Mouse (Mus musculus): ENCODE results near the gene Ccdc27.

The Ccdc27 gene

GRCm38 (mm10) chr4:154024729-154025521 is 17.6 kb downstream of the Ccdc27 start:
- DNase-seq, result no peak

GRCm38 (mm10) chr4:154023754-154024601 is 18.5 kb downstream of the Ccdc27 start:
- DNase-seq, result no peak

- no peak for DNase-seq
Observed at GRCm38 (mm10) chr4:154022844-154023243, 19.6 kb downstream of the Ccdc27 start.

- no peak for DNase-seq
Observed at GRCm38 (mm10) chr4:154022407-154022806, 20.1 kb downstream of the Ccdc27 start.

GRCm38 (mm10) chr4:154021432-154021831 is 21.0 kb downstream of the Ccdc27 start:
- DNase-seq, result no peak

GRCm38 (mm10) chr4:154019571-154019970 is 22.9 kb downstream of the Ccdc27 start:
- no peak for DNase-seq

GRCm38 (mm10) chr4:154015476-154015875 is 27.0 kb downstream of the Ccdc27 start:
- DNase-seq, result no peak

GRCm38 (mm10) chr4:154012132-154012882 is 30.2 kb downstream of the Ccdc27 start:
- no peak for DNase-seq

GRCm38 (mm10) chr4:154011646-154012089 is 30.8 kb downstream of the Ccdc27 start, which contains the start of gene Lrrc47:
Gene Lrrc47 (plus strand): TSS chr4:154011731.
- peak; percentile 82 for DNase-seq

- DNase-seq, result no peak
Observed at GRCm38 (mm10) chr4:154010907-154011645, 31.4 kb downstream of the Ccdc27 start.

GRCm38 (mm10) chr4:154007759-154008158 is 34.7 kb downstream of the Ccdc27 start:
- no peak for DNase-seq

- DNase-seq, result no peak
Observed at GRCm38 (mm10) chr4:154006264-154006663, 36.2 kb downstream of the Ccdc27 start.

- no peak for DNase-seq
Observed at GRCm38 (mm10) chr4:154005488-154005887, 37.0 kb downstream of the Ccdc27 start.

- DNase-seq, result no peak
Observed at GRCm38 (mm10) chr4:153993505-153993904, 49.0 kb downstream of the Ccdc27 start.

GRCm38 (mm10) chr4:153992715-153993114 is 49.8 kb downstream of the Ccdc27 start:
- DNase-seq, result no peak

GRCm38 (mm10) chr4:153980470-153980869 is 62.0 kb downstream of the Ccdc27 start:
- DNase-seq, result no peak

- DNase-seq, result no peak
Observed at GRCm38 (mm10) chr4:153979243-153979642, 63.2 kb downstream of the Ccdc27 start.

All from cerebellum, adult 8-10 months (tissue).